In genomic region chr19:23380968-23381367, GRCm38 (mm10) we compare ENCODE assay signal across 21 mouse cellular contexts.
"Had no signal": no experiment of that assay in that cellular context is flagged by ENCODE, and none has a peak within 500 bp of the region (broad histone marks: within the 10 kb centered on the region; RNA-seq: fewer than 3 reads in every experiment).

No protein-coding gene starts in this region.

- DNase-seq: cerebellum, adult 2 months; cerebellum, adult 8-10 months; cerebellum, adult 9-10 months; cerebellum, adult 9-11 months; cerebellum, postnatal 10 days; cerebellum, postnatal 14 days; cerebellum, postnatal 25 days; cerebellum, postnatal 36 days; embryo, embryonic 11 days; forebrain, postnatal 0 days; gastrocnemius, adult 2 months; gastrocnemius, postnatal 10 days; gastrocnemius, postnatal 14 days; gastrocnemius, postnatal 25 days; gastrocnemius, postnatal 36 days; heart, adult 18-20 months; heart, adult 2 months had no signal

- ATAC-seq: forebrain, embryonic 13.5 days; forebrain, embryonic 14.5 days; forebrain, embryonic 15.5 days; forebrain, embryonic 16.5 days; forebrain, postnatal 0 days had no signal
